9 mouse cellular contexts compared by ENCODE assay signal in the genomic region with DNA sequence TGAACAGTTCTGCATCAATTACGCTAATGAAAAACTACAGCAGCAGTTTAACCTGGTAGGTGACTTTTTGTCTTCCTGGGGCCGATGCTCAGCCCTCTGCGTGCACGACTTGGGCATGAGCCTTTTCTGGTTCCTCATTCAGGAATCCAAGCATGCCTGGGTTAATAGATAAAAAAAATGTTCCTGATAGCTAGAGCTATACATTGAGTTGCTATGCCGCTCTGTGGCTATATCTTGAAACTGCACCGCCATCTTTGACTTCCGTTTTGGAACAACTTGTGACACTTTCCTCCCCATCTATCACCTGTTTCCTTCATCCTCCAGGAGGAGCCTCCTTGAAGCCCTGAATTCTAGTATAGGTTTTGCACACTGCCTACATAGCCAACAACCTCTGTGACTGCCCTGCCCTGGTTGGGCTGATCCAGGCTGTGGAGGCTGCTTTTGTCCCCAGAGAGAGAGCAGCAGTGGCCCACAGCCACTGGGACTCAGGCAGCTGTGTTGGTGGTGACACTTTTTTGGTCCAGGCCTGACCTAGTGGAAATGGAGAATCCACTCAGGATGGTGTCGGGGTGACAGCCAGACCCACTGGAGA. TPM values are rescaled to one million over a fixed set of nuclear protein-coding genes. Genes with fewer than 3 reads are reported as not detected.
DNase-seq lines count a peak whose midpoint lies in the region; ATAC-seq lines count a peak whose summit lies in the region.
"Had no signal": no experiment of that assay in that cellular context is flagged by ENCODE, and none has a peak within 500 bp of the region (broad histone marks: within the 10 kb centered on the region; RNA-seq: fewer than 3 reads in every experiment).

No protein-coding gene starts in this region.

- H3K9ac ChIP-seq in hindbrain, embryonic 12.5 days, result no peak overlapping the region
- no peak overlapping the region for H3K9ac ChIP-seq in midbrain, embryonic 16.5 days (ENCODE audit: low read depth, low read length)
- H3K9ac ChIP-seq: embryonic facial prominence, embryonic 15.5 days had no signal

- no peak overlapping the region for H3K4me3 ChIP-seq in hindbrain, embryonic 12.5 days
- H3K4me3 ChIP-seq in midbrain, embryonic 16.5 days (ENCODE audit: low read depth, low read length), result no peak overlapping the region
- H3K4me3 ChIP-seq: embryonic facial prominence, embryonic 15.5 days had no signal

- H3K4me1 ChIP-seq in hindbrain, embryonic 12.5 days, result peaks cover 20% of the 10 kb centered on the region
- peaks cover 15% of the 10 kb centered on the region for H3K4me1 ChIP-seq in midbrain, embryonic 16.5 days (ENCODE audit: control insufficient read depth, insufficient read depth, low read length)
- H3K4me1 ChIP-seq: embryonic facial prominence, embryonic 15.5 days had no signal

- ATAC-seq in hindbrain, embryonic 12.5 days (ENCODE audit: low FRiP score), result no peak
- no peak for ATAC-seq in midbrain, embryonic 16.5 days

- 0 out of 2 replicates have a peak, but pooled peaks cover 3% of the 10 kb centered on the region for H3K9me3 ChIP-seq in hindbrain, embryonic 12.5 days (replicated peaks)
- H3K9me3 ChIP-seq in midbrain, embryonic 16.5 days (replicated peaks; ENCODE audit: control insufficient read depth, low read length, poor library complexity, severe bottlenecking), result no peaks in the 10 kb centered on the region
- H3K9me3 ChIP-seq: embryonic facial prominence, embryonic 15.5 days had no signal

- intact Hi-C loops in left cerebral cortex, postnatal 14 days (cut with DNase I), result loop anchor here (5.0 kb wide), 2 partner anchors 65 to 210 kb away; no protein-coding TSS in a partner anchor

- peak; percentile 65 to 81 for DNase-seq in left cerebral cortex, postnatal 14 days (ENCODE audit: low spot score in 2 of 2)
- no peak for DNase-seq in left cerebral cortex, adult 8-10 months (ENCODE audit: low spot score in 2 of 2)
- DNase-seq in NIH3T3 (ENCODE audit: low read depth), result peak; percentile 66
- no peak for DNase-seq in kidney, postnatal 14 days
- no peak for DNase-seq in adrenal gland, adult 8-10 months
- DNase-seq in neural tube, embryonic 10.5 days (ENCODE audit: extremely low spot score, low spot score), result no peak

- peak overlapping the region; percentile 85; the same call in 1 of the 2 replicates for H3K27ac ChIP-seq in hindbrain, embryonic 12.5 days
- H3K27ac ChIP-seq in midbrain, embryonic 16.5 days (ENCODE audit: low read length), result peak overlapping the region; percentile 63; the same call in 1 of the 2 replicates
- H3K27ac ChIP-seq: embryonic facial prominence, embryonic 15.5 days had no signal

- no peak overlapping the region for H3K4me2 ChIP-seq in hindbrain, embryonic 12.5 days (replicated peaks)
- no peak overlapping the region for H3K4me2 ChIP-seq in midbrain, embryonic 16.5 days (ENCODE audit: low read length)
- H3K4me2 ChIP-seq: embryonic facial prominence, embryonic 15.5 days had no signal

- H3K36me3 ChIP-seq in hindbrain, embryonic 12.5 days, result no peaks in the 10 kb centered on the region
- H3K36me3 ChIP-seq in midbrain, embryonic 16.5 days (ENCODE audit: control insufficient read depth, insufficient read depth, low read length), result no peaks in the 10 kb centered on the region
- H3K36me3 ChIP-seq: embryonic facial prominence, embryonic 15.5 days had no signal

- H3K27me3 ChIP-seq in hindbrain, embryonic 12.5 days, result no peaks in the 10 kb centered on the region; the same call in 1 of the 2 replicates
- H3K27me3 ChIP-seq in midbrain, embryonic 16.5 days (ENCODE audit: control insufficient read depth, insufficient read depth, low read depth, low read length), result no peaks in the 10 kb centered on the region
- H3K27me3 ChIP-seq: embryonic facial prominence, embryonic 15.5 days had no signal

- 75% methylated on average over 8 of the region's 8 CpGs for WGBS in hindbrain, embryonic 12.5 days
- 51% methylated on average over 8 of the region's 8 CpGs for WGBS in midbrain, embryonic 16.5 days

RNA-seq across cellular contexts. Expression of gene Myo5c, which starts 30.5 kb away (rescaled TPM):
- 1 to 10 TPM; 1.9 to 4.0 TPM for total RNA-seq in left cerebral cortex, postnatal 14 days (2021)
- total RNA-seq in left cerebral cortex, adult 8-10 months (2022), result 1 to 10 TPM; 6.1 to 9.1 (median 7.6) TPM
- polyA plus RNA-seq in hindbrain, embryonic 12.5 days (2016; fragmentation: Nextera tagmentation; extraction: Ambion mirVana), result 0.65 and 1.8 TPM in 2 replicates
- polyA plus RNA-seq in midbrain, embryonic 16.5 days (2015; fragmentation: Nextera tagmentation; extraction: Ambion mirVana), result 0.26 and 0.53 TPM in 2 replicates
- total RNA-seq in adrenal gland, adult 8-10 months (2022), result 1 to 10 TPM; 1.8 to 2.9 (median 2.3) TPM

RNA-seq across cellular contexts. Expression of gene Gnb5, which starts 43.8 kb away (rescaled TPM):
- total RNA-seq in left cerebral cortex, postnatal 14 days (2021), result 100 to 1,000 TPM; 134 to 140 TPM
- total RNA-seq in left cerebral cortex, adult 8-10 months (2022), result 100 to 1,000 TPM; 162 to 190 (median 168) TPM
- polyA plus RNA-seq in hindbrain, embryonic 12.5 days (2016; fragmentation: Nextera tagmentation; extraction: Ambion mirVana), result 33.4 and 35.3 TPM in 2 replicates
- 69.7 and 78.1 TPM in 2 replicates for polyA plus RNA-seq in midbrain, embryonic 16.5 days (2015; fragmentation: Nextera tagmentation; extraction: Ambion mirVana)
- 10 to 100 TPM; 56.0 to 79.4 (median 66.8) TPM for total RNA-seq in adrenal gland, adult 8-10 months (2022)

Comparison
In these comparisons a context has a peak if more than half of its experiments do, and no peak if none do; other contexts are left out.
1. DNase-seq: peak in left cerebral cortex, postnatal 14 days (2 of 2) and NIH3T3 (single experiment); none in left cerebral cortex, adult 8-10 months (0 of 2), kidney, postnatal 14 days (single experiment), adrenal gland, adult 8-10 months (single experiment) and neural tube, embryonic 10.5 days (single experiment).